Mouse (Mus musculus) lung, adult 2 months (tissue): Measurements from ENCODE around the gene Dnmt1. TPM values are rescaled to one million over a fixed set of nuclear protein-coding genes. Genes with fewer than 3 reads are reported as not detected.
"Not testable (repeated sequence)": the region's sequence is repeated elsewhere in the genome, so short reads cannot be mapped to it uniquely, and the experiment has no call there.

ENCODE experiments used
- DNase-seq: peaks from one replicate; pipeline ENCODE4 v3.0.0; 2022
- H3K4me1 ChIP-seq: fragments of 200-500 bp; 2 replicates; pipeline ENCODE4 v1.6.1; 2011; ENCODE audit warnings: low read length; ENCODE audit not compliant: control insufficient read depth, insufficient read depth
- H3K4me3 ChIP-seq: fragments of 200-500 bp; replicated peaks from 2 replicates; pipeline ENCODE3; 2011; ENCODE audit warnings: low read depth, mild to moderate bottlenecking, control low read depth, low read length; ENCODE audit errors: extremely low read depth
- CTCF ChIP-seq: fragments of 200-500 bp; IDR thresholded peaks from 2 replicates; pipeline ENCODE4 v1.5.1; 2011; ENCODE audit warnings: mild to moderate bottlenecking, low read length, control low read depth; ENCODE audit not compliant: insufficient read depth
- POLR2A ChIP-seq: fragments of 200-500 bp; IDR thresholded peaks from 2 replicates; pipeline ENCODE4 v1.6.1; 2011; ENCODE audit warnings: low read depth, mild to moderate bottlenecking, control low read depth, low read length, borderline replicate concordance; ENCODE audit errors: extremely low read depth
- WGBS: fragments of 180-500 bp; shearing (Covaris S2); methylation state at CpG from one replicate; pipeline ENCODE4 v1.1.7; 2018; 5-methylcytosine and 5-hydroxymethylcytosine counted together
- polyA plus RNA-seq: library from polyadenylated mRNA; depleted of rRNA; stranded (reverse); fragments of >200 nt; gene quantifications from 2 replicates; pipeline ENCODE4 v1.2.3, GENCODE M21; 2012; rRNA removed

Gene Dnmt1
- 20.5 and 22.8 TPM in 2 replicates for polyA plus RNA-seq

GRCm38 (mm10) chr9:20959430-20959938, at the start of gene Dnmt1:
Gene Dnmt1, minus strand, starts transcription at chr9:20959888.
- H3K4me3 ChIP-seq: no peak within 1 kb of the TSS
- TF ChIP-seq POLR2A (no peak), CTCF (no peak)
- no peak for DNase-seq
- WGBS: 77% methylated on average over 2 of the region's 2 CpGs
- no peaks in the 10 kb centered on the region for H3K4me1 ChIP-seq

- 80% methylated on average over 7 of the region's 7 CpGs for WGBS
- no peak overlapping the region for H3K4me3 ChIP-seq
- H3K4me1 ChIP-seq: peaks cover 13% of the 10 kb centered on the region
- TF ChIP-seq CTCF: no peak
- TF ChIP-seq POLR2A: no peak
- DNase-seq: no peak
Observed at GRCm38 (mm10) chr9:21008007-21008406, 48.3 kb upstream of the Dnmt1 start.

- 93% methylated on average over 10 of the region's 10 CpGs for WGBS
- Histone ChIP-seq H3K4me1 (peaks cover 12% of the 10 kb centered on the region), H3K4me3 (no peak overlapping the region)
- no peak for DNase-seq
- no peak for TF ChIP-seq CTCF
- no peak for TF ChIP-seq POLR2A
Observed at GRCm38 (mm10) chr9:21007313-21007952, 47.7 kb upstream of the Dnmt1 start.

- TF ChIP-seq CTCF (no peak), POLR2A (peak; percentile 84)
- WGBS: under 1% methylated on average over 72 of the region's 72 CpGs
- DNase-seq: peak; percentile 88
- peak within 1 kb of the TSS; percentile 79 for H3K4me3 ChIP-seq
- H3K4me1 ChIP-seq: no peaks in the 10 kb centered on the region
Observed at GRCm38 (mm10) chr9:21002627-21003551, 43.2 kb upstream of the Dnmt1 start, which contains the start of gene Mrpl4. Gene Mrpl4, plus strand, starts transcription at chr9:21002738.

- no peaks in the 10 kb centered on the region for H3K4me1 ChIP-seq
- WGBS: 7% methylated on average over 7 of the region's 7 CpGs
- DNase-seq: no peak
- peak overlapping the region; percentile 79 for H3K4me3 ChIP-seq
- TF ChIP-seq POLR2A (no peak), CTCF (no peak)
Observed at GRCm38 (mm10) chr9:21002270-21002626, 42.6 kb upstream of the Dnmt1 start.

GRCm38 (mm10) chr9:21001651-21002200, 42.0 kb upstream of the Dnmt1 start:
- 50% methylated on average over 6 of the region's 6 CpGs for WGBS
- no peak for DNase-seq
- H3K4me1 ChIP-seq: no peaks in the 10 kb centered on the region
- no peak overlapping the region for H3K4me3 ChIP-seq
- TF ChIP-seq CTCF (no peak), POLR2A (no peak)

- H3K4me3 ChIP-seq: no peak overlapping the region
- H3K4me1 ChIP-seq: no peaks in the 10 kb centered on the region
- TF ChIP-seq POLR2A (no peak), CTCF (peak; percentile 46; the same call in 1 of the 2 replicates)
- no peak for DNase-seq
Observed at GRCm38 (mm10) chr9:21000811-21001210, 41.1 kb upstream of the Dnmt1 start.

- H3K4me1 ChIP-seq, DNase-seq, H3K4me3 ChIP-seq: not testable (repeated sequence)
- WGBS: 52% methylated on average over 1 of the region's 1 CpGs
Observed at GRCm38 (mm10) chr9:20998337-20998736, 38.6 kb upstream of the Dnmt1 start.

- TF ChIP-seq CTCF (no peak), POLR2A (no peak)
- Histone ChIP-seq H3K4me3 (no peak overlapping the region), H3K4me1 (no peaks in the 10 kb centered on the region; the same call in 1 of the 2 replicates)
- WGBS: 89% methylated on average over 8 of the region's 8 CpGs
- no peak for DNase-seq
Observed at GRCm38 (mm10) chr9:20997065-20997464, 37.4 kb upstream of the Dnmt1 start.
